Mouse (Mus musculus): ENCODE data around the gene Jph3. TPM values are rescaled to one million over a fixed set of nuclear protein-coding genes. Genes with fewer than 3 reads are reported as not detected.

The Jph3 gene
- total RNA-seq, 2 experiments from 2014 or later = 155 TPM

DNA sequence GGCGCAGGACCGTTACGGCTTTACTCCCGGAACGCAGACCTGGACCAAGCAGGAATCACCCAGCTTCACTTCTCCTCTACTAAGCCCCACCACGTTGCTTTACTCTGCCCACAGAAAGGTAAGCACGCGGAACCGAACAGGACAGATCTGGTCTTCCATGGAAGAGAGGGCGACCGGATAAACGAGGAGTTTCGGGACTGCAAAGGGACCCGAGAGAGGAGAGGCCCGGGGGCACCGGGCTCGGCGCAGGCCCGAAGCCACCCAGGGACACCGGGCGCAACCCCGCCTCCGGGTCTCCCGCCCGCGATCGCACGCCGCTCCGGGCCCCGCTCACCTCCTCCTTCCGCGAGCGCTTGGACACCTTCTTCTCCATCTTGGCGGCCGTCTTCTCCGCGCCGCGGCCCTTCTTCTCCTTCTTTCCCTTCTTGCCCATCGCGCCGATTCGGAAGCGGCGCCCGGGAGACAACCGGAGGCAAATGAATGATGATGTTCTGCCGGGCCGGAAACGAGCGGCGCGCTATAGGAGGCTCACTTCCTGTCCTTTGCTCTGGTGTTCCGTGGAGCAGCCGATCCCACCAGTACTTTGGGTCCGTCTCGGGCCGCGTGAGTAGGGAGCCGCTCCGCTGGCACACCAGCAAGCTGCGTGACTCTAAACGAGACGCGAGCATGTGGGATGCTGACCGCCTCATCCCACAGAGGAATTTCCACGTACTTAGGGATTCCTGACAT lies 99.8 kb downstream of the Jph3 start, which contains the start of gene Klhdc4:
TSS of gene Klhdc4 (minus strand) at position 522 of the 729 bp plus-strand sequence.
- DNase-seq (ENCODE audit: low spot score in 2 of 2) = peak; percentile 95 to 96

GRCm38 (mm10) chr8:121829777-121830362 lies 100.4 kb downstream of the Jph3 start:
- DNase-seq (ENCODE audit: low spot score in 2 of 2) = no peak

DNA sequence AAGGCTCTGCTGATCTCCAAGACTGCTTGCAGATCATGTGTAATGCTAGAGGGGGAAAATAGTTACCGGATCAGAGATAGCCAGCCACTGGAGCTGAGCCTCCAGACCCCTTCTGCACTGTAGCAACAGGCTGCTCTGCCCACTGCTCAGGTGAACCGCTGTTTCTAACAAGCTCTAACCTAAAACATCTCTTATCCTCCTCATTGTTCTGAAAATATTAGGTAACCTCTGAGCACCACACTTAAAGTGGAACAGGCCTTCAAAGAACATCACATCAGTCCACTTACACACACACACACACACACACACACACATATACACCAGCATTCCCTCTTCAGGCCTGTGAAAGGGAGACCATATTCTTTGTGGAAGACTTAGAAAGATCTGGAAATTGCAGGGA lies 102.6 kb downstream of the Jph3 start:
- DNase-seq (ENCODE audit: low spot score in 2 of 2) = no peak

- DNase-seq (ENCODE audit: low spot score in 2 of 2) = peak; percentile 76 to 84
These were observed 103.1 kb downstream of the Jph3 start for GRCm38 (mm10) chr8:121832503-121832902.

DNA sequence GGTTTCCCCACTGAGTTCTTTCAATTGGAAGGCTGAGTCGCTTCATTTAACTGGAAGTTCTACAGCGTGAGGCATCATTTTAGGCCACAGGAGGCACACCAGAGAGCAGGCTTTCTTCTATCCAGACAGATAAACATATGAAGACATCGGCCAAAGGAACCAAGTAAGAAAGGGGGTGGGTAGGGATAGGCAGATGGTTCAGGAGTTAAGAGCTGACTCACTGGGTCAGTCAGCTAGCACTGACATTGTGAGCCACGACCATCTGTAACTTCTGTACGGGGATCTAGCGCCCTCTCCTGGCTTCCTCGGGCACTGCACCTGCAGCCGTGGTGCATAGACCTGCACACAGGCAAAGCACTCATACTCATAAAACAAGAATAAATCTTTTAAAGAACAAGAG lies 111.8 kb downstream of the Jph3 start:
- DNase-seq (ENCODE audit: low spot score in 2 of 2) = peak; percentile 81 to 82

DNA sequence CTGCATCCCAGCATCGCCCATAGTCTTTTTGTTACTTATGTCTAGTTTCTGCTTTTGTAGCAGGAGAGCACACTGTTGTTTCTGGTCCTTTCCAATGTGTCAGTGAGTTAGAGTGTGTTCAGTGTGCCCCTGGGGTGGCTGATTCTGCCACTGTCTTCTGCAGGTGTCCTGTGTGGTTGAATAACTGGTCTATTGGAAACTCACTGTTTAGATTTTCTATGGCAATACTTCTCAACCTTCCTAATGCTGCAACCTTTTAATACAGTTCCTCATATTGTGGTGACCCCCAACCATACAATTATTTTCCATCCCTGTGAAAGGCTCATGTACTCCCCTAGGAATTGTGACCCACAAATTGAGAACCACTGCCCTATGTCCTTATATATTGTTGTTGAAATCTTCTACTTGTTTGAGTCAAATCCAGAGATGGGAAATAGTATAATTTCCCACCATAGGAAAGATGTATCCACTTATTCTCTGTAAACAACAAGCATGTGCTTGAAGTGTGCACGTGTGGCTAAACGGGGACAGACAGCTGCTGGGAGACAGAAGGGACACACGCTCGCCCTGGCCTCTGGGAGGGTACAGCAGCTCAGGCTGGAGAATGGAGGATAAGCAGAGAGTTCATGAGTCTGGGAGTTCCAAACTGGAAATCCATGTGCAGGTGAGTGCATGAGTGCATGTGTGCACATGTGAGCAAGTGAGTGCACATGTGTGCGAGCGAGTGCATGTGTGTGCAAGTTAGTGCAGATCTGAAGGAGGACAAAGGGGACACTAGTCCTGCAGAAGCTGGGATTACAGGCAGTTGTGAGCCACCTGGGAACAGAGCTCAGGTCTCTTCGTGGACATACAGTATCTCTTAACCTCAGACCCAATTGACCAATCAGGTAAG lies 112.9 kb downstream of the Jph3 start:
- no peak for DNase-seq (ENCODE audit: low spot score in 2 of 2)

DNA sequence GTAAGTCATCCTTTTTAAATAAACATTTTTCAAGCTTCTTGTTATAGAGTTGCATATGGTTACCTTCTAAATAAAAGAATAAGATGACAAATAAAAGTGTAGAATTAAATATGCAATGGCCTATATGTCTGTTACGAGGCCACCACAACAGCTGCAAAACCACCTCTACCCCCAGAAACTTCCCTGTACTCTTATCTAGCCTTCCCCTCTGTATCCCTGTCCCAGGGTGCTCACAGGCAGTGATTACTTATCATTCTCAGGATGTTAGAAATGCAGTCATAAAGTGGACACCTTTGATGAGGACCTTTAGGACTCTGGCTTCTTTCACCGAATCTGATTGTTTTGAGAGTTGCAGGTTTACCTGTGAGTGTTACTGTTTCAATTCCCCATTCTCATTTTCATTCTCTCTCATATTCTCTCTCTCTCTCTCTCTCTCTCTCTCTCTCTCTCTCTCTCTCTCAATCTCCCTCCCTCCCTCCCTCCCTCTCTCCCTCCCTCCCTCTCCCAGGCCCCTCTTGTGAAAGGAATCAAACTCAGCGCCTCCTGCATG lies 113.8 kb downstream of the Jph3 start:
- DNase-seq (ENCODE audit: low spot score in 2 of 2) = no peak

Other genes with a start within 250 kb of the Jph3 start
- gene 1700018B08Rik, start 185.3 kb upstream of the Jph3 start, total RNA-seq (2021) = not detected
- 10 to 100 TPM; 88.4 to 95.5 TPM for gene Fbxo31, start 150.8 kb upstream of the Jph3 start, total RNA-seq (2021)
- gene Map1lc3b, start 139.3 kb upstream of the Jph3 start, total RNA-seq (2021) = 100 to 1,000 TPM; 142 to 149 TPM
- 10 to 100 TPM; 93.9 to 95.2 TPM for gene Zcchc14, start 76.7 kb upstream of the Jph3 start, total RNA-seq (2021)
- gene Klhdc4, start 99.9 kb downstream of the Jph3 start, total RNA-seq (2021) = 10 to 100 TPM; 28.8 to 32.1 TPM
- gene Slc7a5, start 178.1 kb downstream of the Jph3 start, total RNA-seq (2021) = 100 to 1,000 TPM; 146 to 164 TPM
- gene Car5a, start 215.3 kb downstream of the Jph3 start, total RNA-seq (2021) = not detected
- 10 to 100 TPM; 24.7 to 32.2 TPM for gene Banp, start 220.1 kb downstream of the Jph3 start, total RNA-seq (2021)

All from layer of hippocampus, postnatal 10 days (tissue).